Mouse (Mus musculus): ENCODE results near the gene Ccdc88b.

Gene Ccdc88b

DNA sequence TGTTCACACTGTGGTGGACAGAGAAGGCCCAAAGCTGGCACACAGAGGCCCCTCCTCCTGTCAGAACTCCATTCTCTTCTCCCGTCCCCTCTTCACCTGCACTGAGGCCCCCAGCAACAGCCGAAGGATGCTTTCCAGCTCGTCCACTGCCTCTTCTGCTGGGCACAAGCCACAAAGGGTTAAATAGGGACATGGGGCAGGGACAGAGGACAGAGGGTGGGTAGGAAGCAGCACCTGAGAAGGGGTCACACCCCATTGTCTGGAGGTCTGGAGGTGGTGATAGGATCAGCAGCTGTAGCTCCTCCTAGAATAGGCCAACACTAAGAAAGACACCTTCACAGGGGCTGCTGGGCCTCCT, 1.0 kb downstream of the Ccdc88b start:
- DNase-seq (ENCODE audit: low read depth) = no peak

DNA sequence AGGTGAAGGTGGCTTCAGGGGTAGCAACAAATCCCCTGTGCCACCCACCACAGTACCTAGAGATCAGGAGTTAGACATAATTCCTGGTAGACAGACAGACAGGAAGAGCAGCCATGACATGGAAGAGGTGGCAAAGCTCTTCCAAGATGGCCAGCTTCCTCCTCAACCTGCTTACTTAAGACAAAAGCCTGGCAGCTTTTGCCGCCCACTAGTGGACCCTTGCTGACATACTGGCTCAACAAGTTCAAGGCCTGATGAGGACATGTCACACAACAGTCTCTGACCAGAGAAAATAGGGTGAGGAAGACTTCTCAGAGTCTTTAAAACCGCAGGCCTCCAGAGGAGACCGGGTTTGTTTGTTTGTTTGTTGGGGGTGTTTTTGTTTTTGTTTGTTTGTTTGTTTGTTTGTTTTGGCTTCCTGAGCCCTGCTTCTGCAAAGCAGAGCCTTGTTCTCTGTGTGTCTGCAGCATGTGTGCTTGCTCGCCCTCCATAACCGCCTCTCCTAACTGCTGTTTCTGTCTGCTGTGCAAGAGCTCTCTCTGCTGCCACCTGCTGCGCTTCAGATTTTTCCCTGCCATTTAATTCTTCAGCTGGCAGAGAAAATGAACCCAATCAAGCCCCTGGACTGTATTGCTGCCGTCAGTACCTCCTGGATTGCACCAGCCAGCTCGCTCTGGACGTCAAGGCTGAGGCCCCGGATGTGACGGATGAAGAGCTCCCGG, 1.6 kb downstream of the Ccdc88b start:
- peak; percentile 75 for DNase-seq (ENCODE audit: low read depth)

- no peak for DNase-seq (ENCODE audit: low read depth)
Measured at GRCm38 (mm10) chr19:6855225-6856031, 2.6 kb downstream of the Ccdc88b start.

DNA sequence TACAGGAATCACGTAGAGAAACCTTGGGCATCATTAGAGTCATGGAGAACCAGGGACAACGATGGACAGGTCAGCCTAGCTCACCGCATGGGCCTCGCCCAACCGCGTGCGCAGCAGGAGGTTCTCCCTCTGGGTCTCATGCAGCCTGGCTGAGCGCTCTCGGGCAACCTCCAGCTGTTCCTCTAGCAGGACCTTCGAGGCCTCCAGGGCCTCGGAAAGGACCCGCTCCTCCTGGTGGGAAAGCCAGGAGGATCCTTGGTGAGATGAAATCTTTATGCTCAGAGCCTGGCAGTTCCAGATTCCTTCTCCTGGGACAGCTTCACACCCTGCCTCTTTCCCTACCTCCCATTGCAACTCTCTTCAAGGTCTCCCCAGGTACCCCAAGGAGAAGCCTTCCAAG, 3.4 kb downstream of the Ccdc88b start:
- DNase-seq (ENCODE audit: low read depth) = no peak

- peak; percentile 59 for DNase-seq (ENCODE audit: low read depth)
Measured at GRCm38 (mm10) chr19:6853903-6854302, 4.1 kb downstream of the Ccdc88b start.

- DNase-seq (ENCODE audit: low read depth) = no peak
Measured at GRCm38 (mm10) chr19:6852393-6853305, 5.4 kb downstream of the Ccdc88b start.

DNA sequence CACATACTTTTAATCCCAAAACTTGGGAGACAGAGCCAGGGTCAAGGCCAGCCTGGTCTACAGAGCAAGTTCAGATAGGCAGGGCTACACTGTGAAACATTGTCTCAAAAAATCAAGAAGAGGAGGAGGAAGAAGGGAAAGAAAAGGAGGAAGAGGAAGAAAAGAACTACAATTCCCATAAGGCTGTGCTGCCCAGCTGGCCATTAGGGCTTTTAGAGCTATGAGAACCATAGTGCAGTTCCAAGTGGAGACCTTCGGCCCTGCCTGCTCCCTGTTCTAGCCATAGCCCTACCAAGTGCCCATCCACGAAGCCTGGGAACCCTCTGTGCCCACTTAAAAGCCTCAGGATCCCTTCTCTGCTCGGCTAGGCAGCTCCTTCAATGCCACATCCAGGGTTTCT, 6.5 kb downstream of the Ccdc88b start:
- no peak for DNase-seq (ENCODE audit: low read depth)

DNA sequence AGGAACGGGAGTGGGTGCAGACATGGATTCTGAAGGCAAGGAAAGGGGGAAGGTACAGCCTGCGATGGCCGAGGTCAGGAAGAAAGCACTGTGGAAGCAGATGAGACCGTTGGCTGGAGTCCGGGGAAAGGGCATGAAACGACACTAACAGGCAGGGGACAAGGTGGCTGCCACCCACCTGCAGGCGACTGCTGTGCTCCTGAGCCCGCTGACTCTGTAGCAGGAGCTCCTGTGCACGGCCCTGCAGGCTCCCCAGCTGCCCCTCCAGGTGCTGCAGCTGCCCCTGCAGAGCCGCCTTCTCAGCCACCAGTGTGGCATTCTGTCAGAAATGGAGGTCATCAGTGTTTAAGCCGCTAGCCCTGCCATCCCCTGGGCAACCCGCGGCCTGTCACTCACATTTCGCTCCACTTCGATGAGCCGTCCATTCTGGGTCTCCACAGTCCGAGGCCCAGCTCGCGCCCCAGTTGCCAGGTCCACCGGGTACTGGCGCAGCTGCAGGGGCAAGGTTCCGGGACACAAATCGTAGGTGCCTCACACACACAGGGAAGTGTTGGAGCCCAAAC, 8.4 kb downstream of the Ccdc88b start:
- DNase-seq (ENCODE audit: low read depth) = no peak

GRCm38 (mm10) chr19:6847841-6848517, 10.0 kb downstream of the Ccdc88b start:
- DNase-seq (ENCODE audit: low read depth) = no peak

GRCm38 (mm10) chr19:6846050-6846449, 12.0 kb downstream of the Ccdc88b start:
- no peak for DNase-seq (ENCODE audit: low read depth)

- no peak for DNase-seq (ENCODE audit: low read depth)
Measured at GRCm38 (mm10) chr19:6842353-6842752, 15.7 kb downstream of the Ccdc88b start.

DNA sequence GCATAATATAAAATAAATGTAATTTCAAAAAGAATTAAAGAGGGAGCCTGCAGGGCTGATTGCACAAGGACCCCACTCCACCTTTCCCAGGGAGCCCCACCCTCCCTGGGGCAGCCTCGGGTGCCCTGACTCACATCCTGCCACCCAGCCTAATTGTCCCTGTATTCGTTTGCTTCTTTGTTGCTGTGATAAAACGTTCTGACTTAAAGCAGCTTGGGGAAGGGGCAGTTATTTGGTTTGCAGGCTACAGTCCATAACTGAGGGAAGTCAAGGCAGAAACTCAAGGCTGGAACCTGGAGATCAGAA, 16.8 kb downstream of the Ccdc88b start:
- DNase-seq (ENCODE audit: low read depth) = peak; percentile 47

DNA sequence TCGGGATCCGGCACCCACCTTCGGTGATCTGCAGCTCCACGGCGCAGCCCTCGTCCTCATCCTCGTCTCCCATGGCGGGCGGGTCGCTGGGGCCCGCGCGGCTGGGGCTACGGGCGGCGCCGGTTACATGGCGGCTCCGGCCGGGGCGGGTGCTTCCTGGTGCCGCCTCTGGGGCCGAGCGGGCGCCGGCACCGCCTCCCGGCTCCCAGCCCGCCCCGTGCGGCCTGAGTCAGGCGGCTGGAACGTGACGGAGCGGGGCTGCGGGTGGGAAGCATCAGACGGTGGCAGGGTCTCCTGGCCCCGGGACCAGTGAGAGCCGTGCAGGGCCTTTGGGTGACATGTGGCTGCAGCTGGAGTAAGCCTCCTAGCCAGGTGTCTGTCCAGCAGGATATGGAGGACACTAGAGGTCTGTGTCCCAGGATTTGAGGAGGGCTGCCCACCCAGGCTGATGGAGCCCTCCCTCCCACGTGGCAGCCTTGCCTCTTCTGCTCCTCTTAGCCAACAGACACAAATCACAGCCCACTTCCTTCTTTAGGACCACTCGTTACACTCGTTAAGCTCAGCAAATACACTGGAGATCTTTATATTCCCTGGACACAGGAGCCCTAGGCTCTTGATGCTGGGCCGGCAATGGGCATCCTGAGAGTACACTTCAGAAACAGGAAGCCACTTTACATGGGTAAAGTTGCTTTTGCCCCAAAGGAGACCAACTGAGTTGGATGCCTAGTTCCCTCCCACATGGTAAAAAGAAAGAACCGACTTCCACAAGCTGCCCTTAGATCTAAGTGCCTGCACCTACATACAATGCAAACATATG, 17.3 kb downstream of the Ccdc88b start, which contains the start of gene Rps6ka4:
Gene Rps6ka4, minus strand, starts transcription at position 162 of the 817 bp plus-strand sequence.
- DNase-seq (ENCODE audit: low read depth) = peak; percentile 90

GRCm38 (mm10) chr19:6839615-6840474, 18.2 kb downstream of the Ccdc88b start:
- DNase-seq (ENCODE audit: low read depth) = peak; percentile 74

DNA sequence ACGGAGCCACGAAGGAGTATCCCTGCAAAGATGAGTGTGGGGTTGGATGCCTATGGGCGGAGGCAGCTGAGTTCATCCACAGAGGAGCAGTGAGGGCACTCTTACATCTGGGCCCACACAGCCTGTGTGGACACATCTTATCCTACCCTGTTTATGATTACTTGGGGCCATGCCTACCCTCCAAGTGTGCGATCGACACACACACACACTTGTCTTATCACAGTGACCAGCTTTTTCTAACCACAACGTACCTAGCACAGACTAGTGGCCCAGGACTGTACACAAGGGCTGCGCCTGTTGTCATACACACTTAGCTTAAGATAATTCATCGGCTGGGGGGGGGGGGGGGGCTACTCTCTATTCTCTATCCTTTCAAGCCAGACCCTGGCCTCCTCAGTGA, 25.6 kb downstream of the Ccdc88b start:
- DNase-seq (ENCODE audit: low read depth) = no peak

- DNase-seq (ENCODE audit: low read depth) = no peak
Measured at GRCm38 (mm10) chr19:6831331-6831730, 26.7 kb downstream of the Ccdc88b start.

- DNase-seq (ENCODE audit: low read depth) = no peak
Measured at GRCm38 (mm10) chr19:6830556-6831316, 27.3 kb downstream of the Ccdc88b start.

DNA sequence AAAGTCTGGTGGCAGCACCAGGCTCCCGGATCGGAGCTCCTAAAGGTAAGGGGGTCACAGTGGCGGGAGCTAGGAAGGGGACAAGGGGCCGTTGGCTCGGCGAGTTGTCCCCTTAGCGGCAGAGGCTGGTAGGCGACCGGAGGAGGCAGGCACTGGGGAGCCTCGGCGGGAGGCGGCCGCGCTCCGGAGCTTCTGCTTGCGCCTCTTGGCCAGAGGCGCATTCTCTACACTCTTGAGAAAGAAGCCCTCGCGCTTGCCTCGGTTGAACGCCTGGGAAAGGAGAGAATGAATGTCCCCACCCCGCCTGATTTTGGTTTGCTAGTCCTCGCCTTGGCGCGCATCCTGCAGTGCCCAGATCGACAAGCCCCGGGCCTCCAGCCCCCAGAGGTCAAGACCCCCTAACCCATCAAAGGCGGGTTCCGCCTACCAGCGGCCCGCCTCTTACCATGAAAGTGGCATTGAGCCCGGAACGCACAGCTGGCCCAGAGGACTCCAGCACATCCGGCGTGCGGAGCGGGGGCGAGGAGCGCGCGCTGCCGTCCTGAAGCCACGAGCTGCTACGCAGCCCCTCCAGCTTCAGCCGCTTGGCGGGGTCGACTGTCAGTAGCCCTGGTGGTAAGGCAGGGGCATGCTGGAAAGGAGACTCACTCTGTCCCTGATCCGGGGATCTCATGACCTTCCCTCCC, 28.0 kb downstream of the Ccdc88b start:
- DNase-seq (ENCODE audit: low read depth) = no peak
